Mouse (Mus musculus): ENCODE data around the gene Klf13. TPM values are rescaled to one million over a fixed set of nuclear protein-coding genes. Genes with fewer than 3 reads are reported as not detected.
A peak's percentile ranks its signal among the peaks of the same experiment; 100 is the strongest.

Klf13 gene
- polyA plus RNA-seq, 1 experiment from 2014 or later, result 18.8 TPM

DNA sequence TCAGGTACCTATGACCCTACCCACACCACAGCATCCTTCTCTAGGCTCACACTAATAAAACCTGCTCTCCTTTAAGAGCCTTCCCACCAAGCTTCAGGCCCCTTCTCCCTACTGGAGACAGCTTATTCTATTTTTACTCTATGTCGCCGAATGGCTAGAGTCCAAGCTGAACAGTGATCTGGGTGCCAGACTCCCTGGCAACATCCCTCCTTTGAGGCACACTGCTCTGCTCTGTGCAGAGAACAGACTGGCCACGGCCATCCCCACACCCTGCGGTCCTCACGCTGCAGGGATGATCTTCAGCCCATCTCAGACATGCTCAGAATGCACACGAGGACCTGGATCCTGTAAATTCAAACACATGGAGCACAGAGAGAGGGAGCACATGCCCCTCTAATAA is 59.1 kb downstream of the Klf13 start:
- no peak overlapping the region for H3K27ac ChIP-seq (ENCODE audit: low read depth, low read length)
- no peaks in the 10 kb centered on the region for H3K36me3 ChIP-seq (ENCODE audit: control insufficient read depth, insufficient read depth, low read length)
- no peak overlapping the region for H3K4me2 ChIP-seq
- WGBS (ENCODE audit: insufficient replicate concordance), result 70% methylated on average over 6 of the region's 6 CpGs
- H3K27me3 ChIP-seq (ENCODE audit: control insufficient read depth, insufficient read depth, low read length), result no peaks in the 10 kb centered on the region
- H3K4me1 ChIP-seq (ENCODE audit: control insufficient read depth, insufficient read depth, low read length), result peaks cover 2% of the 10 kb centered on the region; the same call in 1 of the 2 replicates
- no peak overlapping the region for H3K4me3 ChIP-seq (ENCODE audit: low read depth, low read length)
- no peak overlapping the region for H3K9ac ChIP-seq (ENCODE audit: low read depth, low read length)
- no peaks in the 10 kb centered on the region for H3K9me3 ChIP-seq (replicated peaks; ENCODE audit: control insufficient read depth, low read length)
- no peak for ATAC-seq (replicated peaks; ENCODE audit: insufficient number of reproducible peaks, low FRiP score, low TSS enrichment)

DNA sequence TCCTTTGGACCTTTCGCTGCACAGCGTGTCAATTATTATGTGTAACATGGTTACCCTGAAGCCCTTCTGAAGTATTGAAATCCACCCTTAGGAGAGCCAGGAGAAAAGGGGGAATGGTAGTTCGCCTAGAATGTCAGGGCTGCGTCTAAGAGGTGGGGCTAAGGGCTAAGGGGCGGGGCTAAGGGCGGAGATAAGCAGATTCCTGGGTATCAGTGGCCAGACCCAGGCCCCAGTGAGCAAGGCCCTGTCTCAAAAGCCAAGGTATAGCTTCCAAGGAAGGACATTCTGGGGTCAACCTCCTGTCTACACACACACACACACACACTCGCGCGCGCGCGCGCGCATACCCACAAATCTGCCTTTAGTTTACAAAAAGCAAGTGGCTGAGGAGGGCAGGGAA is 61.1 kb downstream of the Klf13 start:
- Histone ChIP-seq H3K4me1 (ENCODE audit: control insufficient read depth, insufficient read depth, low read length) (peaks cover 9% of the 10 kb centered on the region), H3K27ac (ENCODE audit: low read depth, low read length) (no peak overlapping the region), H3K4me3 (ENCODE audit: low read depth, low read length) (no peak overlapping the region), H3K9ac (ENCODE audit: low read depth, low read length) (no peak overlapping the region), H3K36me3 (ENCODE audit: control insufficient read depth, insufficient read depth, low read length) (no peaks in the 10 kb centered on the region), H3K27me3 (ENCODE audit: control insufficient read depth, insufficient read depth, low read length) (no peaks in the 10 kb centered on the region), H3K9me3 (replicated peaks; ENCODE audit: control insufficient read depth, low read length) (no peaks in the 10 kb centered on the region), H3K4me2 (peak overlapping the region; percentile 9)
- WGBS (ENCODE audit: insufficient replicate concordance), result 19% methylated on average over 14 of the region's 14 CpGs
- ATAC-seq (replicated peaks; ENCODE audit: insufficient number of reproducible peaks, low FRiP score, low TSS enrichment), result no peak

DNA sequence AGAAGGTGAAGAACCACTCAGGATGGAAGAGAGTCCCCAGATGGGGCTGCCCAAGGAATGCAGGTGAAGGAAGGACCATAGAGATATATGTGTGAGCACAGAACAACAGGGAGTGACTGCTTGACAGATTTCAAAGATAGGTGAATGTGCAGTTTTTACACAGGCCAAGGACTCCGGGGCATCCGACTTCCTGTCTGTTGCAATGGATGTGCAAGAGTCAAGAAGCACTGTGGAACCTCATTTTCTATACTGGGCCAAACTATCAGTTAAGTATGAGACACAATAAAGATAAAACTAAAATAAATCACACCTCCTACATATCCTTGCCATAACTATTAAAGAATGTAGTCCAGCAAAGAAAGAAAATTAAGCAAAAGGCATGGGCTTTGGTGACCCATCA is 62.1 kb downstream of the Klf13 start:
- no peak overlapping the region for H3K4me2 ChIP-seq

DNA sequence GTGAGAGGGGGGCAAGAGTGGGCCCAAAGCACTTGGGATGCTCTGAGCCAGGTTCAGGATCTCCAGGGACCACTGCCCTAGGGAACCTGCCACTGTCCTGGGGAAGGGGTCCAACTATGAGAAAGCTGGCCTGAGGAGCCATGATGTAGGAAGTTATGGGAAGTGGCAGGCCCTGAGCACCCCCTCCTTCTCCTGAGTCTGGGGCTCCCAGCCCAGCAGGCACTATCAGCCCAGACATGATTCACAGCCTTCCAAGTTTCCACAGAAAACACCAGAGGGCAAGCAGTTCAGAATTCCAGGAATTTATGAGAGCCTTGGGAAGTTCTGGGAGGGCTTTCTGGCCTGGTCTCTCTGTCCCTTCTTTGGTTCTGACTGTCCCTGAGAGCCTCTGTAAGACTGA is 63.0 kb downstream of the Klf13 start:
- H3K4me3 ChIP-seq (ENCODE audit: low read depth, low read length), result no peak overlapping the region
- no peak overlapping the region for H3K4me2 ChIP-seq
- H3K9ac ChIP-seq (ENCODE audit: low read depth, low read length), result no peak overlapping the region
- no peaks in the 10 kb centered on the region for H3K27me3 ChIP-seq (ENCODE audit: control insufficient read depth, insufficient read depth, low read length)
- H3K4me1 ChIP-seq (ENCODE audit: control insufficient read depth, insufficient read depth, low read length), result peaks cover 9% of the 10 kb centered on the region
- no peak for ATAC-seq (replicated peaks; ENCODE audit: insufficient number of reproducible peaks, low FRiP score, low TSS enrichment)
- H3K9me3 ChIP-seq (replicated peaks; ENCODE audit: control insufficient read depth, low read length), result no peaks in the 10 kb centered on the region
- H3K27ac ChIP-seq (ENCODE audit: low read depth, low read length), result no peak overlapping the region
- H3K36me3 ChIP-seq (ENCODE audit: control insufficient read depth, insufficient read depth, low read length), result no peaks in the 10 kb centered on the region

More for the DNA sequence above, 62.1 kb downstream of the Klf13 start:
- Histone ChIP-seq H3K9ac (ENCODE audit: low read depth, low read length) (no peak overlapping the region), H3K27me3 (ENCODE audit: control insufficient read depth, insufficient read depth, low read length) (no peaks in the 10 kb centered on the region), H3K9me3 (replicated peaks; ENCODE audit: control insufficient read depth, low read length) (no peaks in the 10 kb centered on the region), H3K36me3 (ENCODE audit: control insufficient read depth, insufficient read depth, low read length) (no peaks in the 10 kb centered on the region), H3K4me1 (ENCODE audit: control insufficient read depth, insufficient read depth, low read length) (peaks cover 9% of the 10 kb centered on the region), H3K4me3 (ENCODE audit: low read depth, low read length) (no peak overlapping the region), H3K27ac (ENCODE audit: low read depth, low read length) (no peak overlapping the region)
- 74% methylated on average over 2 of the region's 2 CpGs for WGBS (ENCODE audit: insufficient replicate concordance)
- ATAC-seq (replicated peaks; ENCODE audit: insufficient number of reproducible peaks, low FRiP score, low TSS enrichment), result no peak

DNA sequence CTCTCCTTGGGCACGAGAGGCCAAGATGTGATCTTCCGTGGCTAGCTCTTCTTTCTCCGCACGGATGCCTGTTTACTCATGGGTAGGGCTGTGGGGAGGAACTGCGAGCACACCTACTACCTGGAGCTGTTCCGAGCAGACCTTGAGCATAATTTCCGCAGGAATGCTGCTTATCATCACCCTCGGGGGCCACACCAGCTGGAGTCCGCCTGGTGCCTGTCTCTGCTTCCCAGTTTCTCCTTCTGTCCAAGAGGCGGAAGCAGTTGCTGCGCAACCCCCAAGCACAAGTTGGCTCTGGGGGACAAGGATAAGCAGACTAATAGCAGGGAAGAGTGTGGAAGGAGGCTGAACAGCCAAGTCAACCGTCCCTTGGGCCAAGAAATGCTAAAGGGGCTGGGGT is 64.8 kb downstream of the Klf13 start:
- Histone ChIP-seq H3K36me3 (ENCODE audit: control insufficient read depth, insufficient read depth, low read length) (no peaks in the 10 kb centered on the region), H3K4me2 (peak overlapping the region; percentile 45), H3K9me3 (replicated peaks; ENCODE audit: control insufficient read depth, low read length) (no peaks in the 10 kb centered on the region), H3K4me3 (ENCODE audit: low read depth, low read length) (peak overlapping the region; percentile 14; the same call in 1 of the 2 replicates), H3K9ac (ENCODE audit: low read depth, low read length) (0 out of 2 replicates have a peak overlapping the region, but pooled peaks have one; percentile 16), H3K27me3 (ENCODE audit: control insufficient read depth, insufficient read depth, low read length) (no peaks in the 10 kb centered on the region), H3K27ac (ENCODE audit: low read depth, low read length) (no peak overlapping the region), H3K4me1 (ENCODE audit: control insufficient read depth, insufficient read depth, low read length) (peaks cover 7% of the 10 kb centered on the region)
- ATAC-seq (replicated peaks; ENCODE audit: insufficient number of reproducible peaks, low FRiP score, low TSS enrichment), result no peak
- WGBS (ENCODE audit: insufficient replicate concordance), result 29% methylated on average over 12 of the region's 12 CpGs

DNA sequence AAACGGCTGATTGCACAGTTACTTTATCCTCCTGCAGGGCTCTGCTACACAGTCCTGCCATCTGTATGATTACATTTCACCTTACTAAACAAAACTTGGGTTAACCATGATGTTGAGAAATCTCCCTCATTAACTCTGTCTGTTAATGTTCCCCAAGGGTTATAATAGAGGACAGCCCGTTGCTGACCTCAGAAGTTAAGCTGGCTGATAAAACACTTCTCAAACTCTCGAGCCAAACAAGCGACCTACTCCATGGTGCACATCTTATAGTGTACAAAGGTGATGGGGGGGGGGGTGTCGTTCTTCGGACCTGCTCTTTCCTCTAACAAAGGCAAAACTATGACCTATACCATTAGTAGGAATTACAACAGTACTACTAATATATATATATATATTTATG is 67.0 kb downstream of the Klf13 start:
- ATAC-seq (replicated peaks; ENCODE audit: insufficient number of reproducible peaks, low FRiP score, low TSS enrichment), result no peak
- Histone ChIP-seq H3K4me3 (ENCODE audit: low read depth, low read length) (no peak overlapping the region), H3K27me3 (ENCODE audit: control insufficient read depth, insufficient read depth, low read length) (no peaks in the 10 kb centered on the region), H3K4me2 (no peak overlapping the region), H3K27ac (ENCODE audit: low read depth, low read length) (no peak overlapping the region), H3K9ac (ENCODE audit: low read depth, low read length) (no peak overlapping the region), H3K36me3 (ENCODE audit: control insufficient read depth, insufficient read depth, low read length) (no peaks in the 10 kb centered on the region), H3K4me1 (ENCODE audit: control insufficient read depth, insufficient read depth, low read length) (peaks cover 12% of the 10 kb centered on the region), H3K9me3 (replicated peaks; ENCODE audit: control insufficient read depth, low read length) (no peaks in the 10 kb centered on the region)
- WGBS (ENCODE audit: insufficient replicate concordance), result 69% methylated on average over 6 of the region's 6 CpGs

DNA sequence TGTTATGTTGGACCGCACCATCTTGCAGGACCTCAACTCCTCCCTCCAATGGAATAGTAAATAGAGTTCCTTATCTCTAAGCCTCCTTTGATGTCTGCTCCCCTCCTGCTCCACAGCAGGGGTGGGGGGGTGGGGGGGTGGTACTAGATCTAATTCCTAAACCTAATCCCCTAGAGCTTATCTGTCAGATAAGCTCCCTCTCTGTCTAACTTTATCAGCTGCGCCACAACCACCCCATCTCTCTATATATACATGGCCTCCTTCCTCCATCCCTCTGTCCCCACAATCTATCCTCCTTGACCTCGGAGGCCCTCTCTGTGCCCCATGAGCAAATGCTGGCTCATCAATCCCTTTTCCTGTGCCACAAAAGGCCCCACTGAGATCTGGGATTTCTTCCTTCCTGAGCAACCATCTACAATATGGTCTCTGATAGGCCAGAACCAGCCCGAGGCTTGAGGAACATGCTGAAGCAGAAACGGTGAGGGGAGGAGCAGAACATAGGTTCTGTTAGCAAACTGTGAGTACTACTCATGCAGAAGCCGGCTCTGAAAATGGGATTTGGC is 70.3 kb downstream of the Klf13 start:
- no peak overlapping the region for H3K4me2 ChIP-seq
- no peaks in the 10 kb centered on the region for H3K27me3 ChIP-seq (ENCODE audit: control insufficient read depth, insufficient read depth, low read length)
- no peak overlapping the region for H3K4me3 ChIP-seq (ENCODE audit: low read depth, low read length)
- H3K9ac ChIP-seq (ENCODE audit: low read depth, low read length), result no peak overlapping the region
- ATAC-seq (replicated peaks; ENCODE audit: insufficient number of reproducible peaks, low FRiP score, low TSS enrichment), result no peak
- H3K9me3 ChIP-seq (replicated peaks; ENCODE audit: control insufficient read depth, low read length), result no peaks in the 10 kb centered on the region
- H3K36me3 ChIP-seq (ENCODE audit: control insufficient read depth, insufficient read depth, low read length), result no peaks in the 10 kb centered on the region
- no peak overlapping the region for H3K27ac ChIP-seq (ENCODE audit: low read depth, low read length)
- 14% methylated on average over 6 of the region's 6 CpGs for WGBS (ENCODE audit: insufficient replicate concordance)
- H3K4me1 ChIP-seq (ENCODE audit: control insufficient read depth, insufficient read depth, low read length), result 0 out of 2 replicates have a peak, but pooled peaks cover 5% of the 10 kb centered on the region

DNA sequence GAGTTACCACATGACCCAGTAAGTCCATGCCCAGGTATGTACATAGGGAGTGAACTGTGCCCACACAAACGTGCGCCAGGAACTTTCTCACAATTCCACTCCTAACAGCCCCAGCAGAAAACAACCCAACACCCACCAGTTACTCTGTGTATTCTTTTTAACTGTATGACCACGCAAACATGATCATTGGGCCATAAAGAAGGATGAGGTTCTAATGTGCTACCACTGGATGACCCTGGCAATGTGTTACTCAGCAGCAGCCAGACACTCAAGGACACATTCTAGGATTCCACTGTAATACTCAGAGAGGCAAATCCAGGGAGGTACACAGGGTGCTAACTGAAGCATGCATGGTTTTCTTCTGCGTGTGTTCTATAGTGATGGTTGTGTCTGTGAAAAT is 72.8 kb downstream of the Klf13 start:
- Histone ChIP-seq H3K9ac (ENCODE audit: low read depth, low read length) (no peak overlapping the region), H3K4me3 (ENCODE audit: low read depth, low read length) (no peak overlapping the region), H3K36me3 (ENCODE audit: control insufficient read depth, insufficient read depth, low read length) (no peaks in the 10 kb centered on the region), H3K27me3 (ENCODE audit: control insufficient read depth, insufficient read depth, low read length) (no peaks in the 10 kb centered on the region), H3K4me1 (ENCODE audit: control insufficient read depth, insufficient read depth, low read length) (0 out of 2 replicates have a peak, but pooled peaks cover 5% of the 10 kb centered on the region), H3K4me2 (no peak overlapping the region), H3K27ac (ENCODE audit: low read depth, low read length) (no peak overlapping the region), H3K9me3 (replicated peaks; ENCODE audit: control insufficient read depth, low read length) (no peaks in the 10 kb centered on the region)
- no peak for ATAC-seq (replicated peaks; ENCODE audit: insufficient number of reproducible peaks, low FRiP score, low TSS enrichment)
- WGBS (ENCODE audit: insufficient replicate concordance), result 87% methylated on average over 4 of the region's 4 CpGs

DNA sequence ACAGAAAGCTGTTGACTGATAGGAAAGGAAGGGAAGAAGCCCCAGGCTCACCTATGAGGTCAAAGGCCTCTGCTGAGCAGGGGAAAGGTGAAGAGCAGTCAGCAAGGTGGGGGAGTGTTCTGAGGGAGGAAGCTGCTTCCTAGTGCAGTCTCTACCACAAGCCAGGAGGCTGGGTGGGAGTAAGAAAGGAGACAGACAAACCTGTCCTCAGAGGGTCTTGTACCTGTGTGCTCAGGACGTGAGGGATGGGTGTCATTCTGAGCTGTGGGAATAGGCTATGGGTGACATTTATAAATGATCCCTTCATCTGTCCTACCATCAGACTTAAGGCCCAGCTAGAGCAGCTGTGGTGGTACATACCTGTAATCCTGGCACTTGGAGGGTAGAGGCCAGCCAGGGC is 75.7 kb downstream of the Klf13 start:
- WGBS (ENCODE audit: insufficient replicate concordance), result 56% methylated on average over 1 of the region's 1 CpGs
- no peak overlapping the region for H3K4me3 ChIP-seq (ENCODE audit: low read depth, low read length)
- no peaks in the 10 kb centered on the region for H3K27me3 ChIP-seq (ENCODE audit: control insufficient read depth, insufficient read depth, low read length)
- H3K9ac ChIP-seq (ENCODE audit: low read depth, low read length), result no peak overlapping the region
- H3K9me3 ChIP-seq (replicated peaks; ENCODE audit: control insufficient read depth, low read length), result no peaks in the 10 kb centered on the region
- no peak for ATAC-seq (replicated peaks; ENCODE audit: insufficient number of reproducible peaks, low FRiP score, low TSS enrichment)
- H3K4me1 ChIP-seq (ENCODE audit: control insufficient read depth, insufficient read depth, low read length), result no peaks in the 10 kb centered on the region
- no peaks in the 10 kb centered on the region for H3K36me3 ChIP-seq (ENCODE audit: control insufficient read depth, insufficient read depth, low read length)
- H3K4me2 ChIP-seq, result no peak overlapping the region
- no peak overlapping the region for H3K27ac ChIP-seq (ENCODE audit: low read depth, low read length)

Data from heart, embryonic 11.5 days (tissue).